Comparison of ENCODE assay signal across 11 mouse cellular contexts in genomic region chr2:123551249-123551850, GRCm38 (mm10).
"Had no signal": no experiment of that assay in that cellular context is flagged by ENCODE, and none has a peak within 500 bp of the region (broad histone marks: within the 10 kb centered on the region; RNA-seq: fewer than 3 reads in every experiment).

No protein-coding gene starts in this region.

- H3K27ac ChIP-seq: limb, embryonic 15.5 days; liver, embryonic 12.5 days; midbrain, embryonic 12.5 days; stomach, embryonic 15.5 days had no signal

- ATAC-seq: liver, embryonic 12.5 days had no signal

- H3K36me3 ChIP-seq: limb, embryonic 15.5 days; liver, embryonic 12.5 days; midbrain, embryonic 12.5 days; stomach, embryonic 15.5 days had no signal

- H3K4me2 ChIP-seq: limb, embryonic 15.5 days; liver, embryonic 12.5 days; midbrain, embryonic 12.5 days; stomach, embryonic 15.5 days had no signal

- DNase-seq: kidney, adult 11 months; kidney, postnatal 25 days; layer of hippocampus, adult 9-11 months; layer of hippocampus, postnatal 36 days; right cerebral cortex, postnatal 14 days; thymus, adult 2 months; thymus, postnatal 25 days had no signal

- H3K9me3 ChIP-seq: limb, embryonic 15.5 days; liver, embryonic 12.5 days; midbrain, embryonic 12.5 days; stomach, embryonic 15.5 days had no signal

- H3K27me3 ChIP-seq: limb, embryonic 15.5 days; liver, embryonic 12.5 days; midbrain, embryonic 12.5 days; stomach, embryonic 15.5 days had no signal

- H3K4me3 ChIP-seq: limb, embryonic 15.5 days; liver, embryonic 12.5 days; midbrain, embryonic 12.5 days; stomach, embryonic 15.5 days had no signal

- H3K9ac ChIP-seq: limb, embryonic 15.5 days; liver, embryonic 12.5 days; midbrain, embryonic 12.5 days; stomach, embryonic 15.5 days had no signal

- H3K4me1 ChIP-seq: limb, embryonic 15.5 days; liver, embryonic 12.5 days; midbrain, embryonic 12.5 days; stomach, embryonic 15.5 days had no signal
